10 mouse cellular contexts compared by ENCODE assay signal in the genomic region with DNA sequence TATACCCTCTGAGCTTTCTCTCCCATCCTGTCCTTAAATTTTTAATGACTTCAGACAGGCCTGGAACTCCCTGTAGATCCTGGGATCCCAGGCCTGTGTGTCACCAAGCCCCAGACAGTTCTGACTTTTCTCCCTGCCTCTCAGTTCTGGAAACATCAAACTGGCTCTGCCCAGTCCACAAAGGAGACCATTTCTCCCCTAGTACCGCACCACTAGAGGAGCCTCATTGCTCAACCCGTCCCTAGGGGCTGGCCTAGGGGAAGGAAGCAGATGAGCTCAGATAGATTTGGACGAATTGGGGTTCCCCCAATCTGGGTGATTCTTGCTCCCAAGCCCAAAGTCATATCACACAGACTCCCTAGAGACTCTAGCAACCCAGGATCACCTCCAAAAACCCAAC. TPM values are rescaled to one million over a fixed set of nuclear protein-coding genes. Genes with fewer than 3 reads are reported as not detected.
DNase-seq lines count a peak whose midpoint lies in the region; ATAC-seq and TF ChIP-seq lines count a peak whose summit lies in the region.
"Had no signal": no experiment of that assay in that cellular context is flagged by ENCODE, and none has a peak within 500 bp of the region (broad histone marks: within the 10 kb centered on the region; RNA-seq: fewer than 3 reads in every experiment).

No protein-coding gene starts in this region.

- no peak overlapping the region; the same call in 1 of the 2 replicates for H3K4me2 ChIP-seq in hindbrain, embryonic 11.5 days (replicated peaks; ENCODE audit: low read depth, low read length)
- peak overlapping the region; percentile 18; the same call in 1 of the 2 replicates for H3K4me2 ChIP-seq in CH12.LX (ENCODE audit: insufficient read depth, low read depth, poor library complexity, severe bottlenecking)
- H3K4me2 ChIP-seq in limb, embryonic 15.5 days = peak overlapping the region; percentile 60; the same call in 1 of the 2 replicates

- TF ChIP-seq RAD21 in CH12.LX (IDR thresholded peaks at IDR 0.05; ENCODE audit: low read depth, low read length) = no peak

- peak; percentile 45; the same call in 1 of the 2 replicates for TF ChIP-seq EP300 in CH12.LX (IDR thresholded peaks at IDR 0.05; ENCODE audit: low read length)

- no peak overlapping the region for H3K9ac ChIP-seq in hindbrain, embryonic 11.5 days (ENCODE audit: low read depth, low read length)
- no peak overlapping the region for H3K9ac ChIP-seq in CH12.LX (ENCODE audit: insufficient read depth, low read depth)
- no peak overlapping the region for H3K9ac ChIP-seq in limb, embryonic 15.5 days

- 6% methylated on average over 3 of the region's 3 CpGs for WGBS in hindbrain, embryonic 10.5 days
- WGBS in hindbrain, embryonic 11.5 days = 4% methylated on average over 3 of the region's 3 CpGs
- 24% methylated on average over 3 of the region's 3 CpGs for WGBS in limb, embryonic 15.5 days

- ATAC-seq in hindbrain, embryonic 11.5 days (ENCODE audit: low FRiP score) = no peak
- ATAC-seq in granulocyte monocyte progenitor cell, adult 5-6 weeks (replicated peaks; ENCODE audit: poor library complexity, severe bottlenecking) = peak; percentile 31
- no peak for ATAC-seq in limb, embryonic 15.5 days (ENCODE audit: insufficient number of reproducible peaks, low FRiP score, low TSS enrichment, low read depth)

- dilution Hi-C loops in CH12.LX (cut with MboI; ENCODE audit: extremely low pct_ligation_motif_present, extremely low pct_unique_long_range_greater_than_20kb, low sequenced_read_pairs) = no loop called here

- H3K4me1 ChIP-seq in hindbrain, embryonic 10.5 days (replicated peaks) = peaks cover 97% of the 10 kb centered on the region
- H3K4me1 ChIP-seq in hindbrain, embryonic 11.5 days (replicated peaks; ENCODE audit: control insufficient read depth, insufficient read depth, low read length) = peaks cover 44% of the 10 kb centered on the region
- peaks cover 48 to 93% of the 10 kb centered on the region in 2 experiments for H3K4me1 ChIP-seq in CH12.LX (ENCODE audit: control insufficient read depth in 1 of 2, insufficient read depth in 2 of 2)
- peaks cover 98% of the 10 kb centered on the region for H3K4me1 ChIP-seq in limb, embryonic 15.5 days

- peaks cover 6% of the 10 kb centered on the region for H3K79me2 ChIP-seq in CH12.LX (replicated peaks; ENCODE audit: control insufficient read depth, extremely low read depth, insufficient read depth, poor library complexity, severe bottlenecking)

- no peak for TF ChIP-seq CTCF in CH12.LX (conservative IDR thresholded peaks at IDR 0.05 in 1 of 2, IDR thresholded peaks at IDR 0.05 in 1 of 2; ENCODE audit: low read depth in 2 of 2, low read length in 2 of 2)

- DNase-seq in hindbrain, embryonic 10.5 days (ENCODE audit: low spot score) = no peak
- DNase-seq in hindbrain, embryonic 11.5 days (ENCODE audit: low spot score) = no peak
- DNase-seq in CH12.LX (ENCODE audit: extremely low read depth) = peak; percentile 70
- DNase-seq in layer of hippocampus, postnatal 14 days (ENCODE audit: low spot score in 2 of 2) = no peak
- no peak for DNase-seq in kidney, postnatal 36 days
- DNase-seq in embryo, embryonic 10 days (ENCODE audit: low spot score) = no peak
- DNase-seq: kidney, adult 8-10 months; thymus, adult 18-20 months had no signal

- H3K27ac ChIP-seq in hindbrain, embryonic 10.5 days = 0 out of 2 replicates have a peak overlapping the region, but pooled peaks have one; percentile 81
- no peak overlapping the region for H3K27ac ChIP-seq in hindbrain, embryonic 11.5 days (ENCODE audit: low read depth, low read length)
- no peak overlapping the region for H3K27ac ChIP-seq in CH12.LX (ENCODE audit: insufficient read depth, low read depth)
- H3K27ac ChIP-seq in limb, embryonic 15.5 days = peak overlapping the region; percentile 89

- H3K4me3 ChIP-seq in hindbrain, embryonic 10.5 days = peak overlapping the region; percentile 50; the same call in 1 of the 2 replicates
- no peak overlapping the region for H3K4me3 ChIP-seq in hindbrain, embryonic 11.5 days (ENCODE audit: low read depth, low read length)
- no peak overlapping the region for H3K4me3 ChIP-seq in CH12.LX (replicated peaks in 1 of 3; ENCODE audit: low read depth in 2 of 3, low read length in 2 of 3, poor library complexity in 1 of 3)
- no peak overlapping the region for H3K4me3 ChIP-seq in limb, embryonic 15.5 days

- peaks cover 98% of the 10 kb centered on the region for H3K27me3 ChIP-seq in hindbrain, embryonic 10.5 days (ENCODE audit: insufficient read depth, poor library complexity, severe bottlenecking)
- peaks cover 79% of the 10 kb centered on the region for H3K27me3 ChIP-seq in hindbrain, embryonic 11.5 days (ENCODE audit: control insufficient read depth, insufficient read depth, low read length)
- H3K27me3 ChIP-seq in CH12.LX (replicated peaks) = peaks cover 39% of the 10 kb centered on the region
- peaks cover 6% of the 10 kb centered on the region; the same call in 1 of the 2 replicates for H3K27me3 ChIP-seq in limb, embryonic 15.5 days

- TF ChIP-seq POLR2A in CH12.LX (IDR thresholded peaks at IDR 0.05; ENCODE audit: low read depth, low read length) = no peak

- H3K9me3 ChIP-seq in hindbrain, embryonic 10.5 days = no peaks in the 10 kb centered on the region
- no peaks in the 10 kb centered on the region for H3K9me3 ChIP-seq in hindbrain, embryonic 11.5 days (ENCODE audit: control insufficient read depth, low read length)
- H3K9me3 ChIP-seq in CH12.LX (replicated peaks; ENCODE audit: low read length) = no peaks in the 10 kb centered on the region
- no peaks in the 10 kb centered on the region for H3K9me3 ChIP-seq in limb, embryonic 15.5 days

- H3K36me3 ChIP-seq in hindbrain, embryonic 10.5 days = no peaks in the 10 kb centered on the region
- no peaks in the 10 kb centered on the region for H3K36me3 ChIP-seq in hindbrain, embryonic 11.5 days (ENCODE audit: control insufficient read depth, insufficient read depth, low read length)
- peaks cover 3 to 14% of the 10 kb centered on the region in 2 experiments for H3K36me3 ChIP-seq in CH12.LX (replicated peaks in 1 of 2; ENCODE audit: control insufficient read depth in 1 of 2, insufficient read depth in 1 of 2, low read length in 1 of 2)
- H3K36me3 ChIP-seq in limb, embryonic 15.5 days = no peaks in the 10 kb centered on the region

- in situ Hi-C loops in CH12.LX (cut with MboI; ENCODE audit: low pct_ligation_motif_present, low pct_unique_long_range_greater_than_20kb, low sequenced_read_pairs) = no loop called here

TF ChIP-seq in CH12.LX, 34 proteins besides CTCF, POLR2A, EP300 and RAD21:
- TF ChIP-seq IRF4 (IDR thresholded peaks at IDR 0.05; ENCODE audit: low read depth, low read length) (0 out of 2 replicates have a peak, but pooled peaks have one; percentile 26), SMC3 (IDR thresholded peaks at IDR 0.05; ENCODE audit: low read depth, low read length) (no peak), ETS1 (conservative IDR thresholded peaks at IDR 0.05; ENCODE audit: low read depth, low read length) (peak; percentile 66; the same call in 1 of the 2 replicates), BHLHE40 (IDR thresholded peaks at IDR 0.05; ENCODE audit: low read depth, low read length) (0 out of 2 replicates have a peak, but pooled peaks have one; percentile 44)

RNA-seq across cellular contexts. Expression of gene Gadd45b, which starts 5.4 kb away (rescaled TPM):
- 9.8 and 11.8 TPM in 2 replicates for polyA plus RNA-seq in hindbrain, embryonic 10.5 days (2016; fragmentation: Nextera tagmentation; extraction: Ambion mirVana)
- polyA plus RNA-seq in hindbrain, embryonic 11.5 days (2014; fragmentation: Nextera tagmentation; extraction: Ambion mirVana) = 13.8 and 14.6 TPM in 2 replicates
- 36.2 and 52.5 TPM in 2 replicates for total RNA-seq in CH12.LX (2012; rRNA removed)
- 19.3 and 24.4 TPM in 2 replicates for total RNA-seq in CH12.LX (2014; rRNA removed)
- 14.9 and 16.4 TPM in 2 replicates for polyA plus RNA-seq in CH12.LX (2012; ENCODE audit: insufficient read length, low read depth)
- total RNA-seq in granulocyte monocyte progenitor cell, adult 5-6 weeks (2014; fragmentation: Nextera tagmentation) = 20.1 and 21.5 TPM in 2 replicates
- total RNA-seq in granulocyte monocyte progenitor cell, adult 5-6 weeks (2017) = 25.6 and 27.6 TPM in 2 replicates
- 44.4 and 44.7 TPM in 2 replicates for polyA plus RNA-seq in limb, embryonic 15.5 days (2015; fragmentation: Nextera tagmentation; extraction: Ambion mirVana)
- 10 to 100 TPM; 14.0 to 17.6 TPM for total RNA-seq in layer of hippocampus, postnatal 14 days (2021)

RNA-seq across cellular contexts. Expression of gene Lmnb2, which starts 17.2 kb away (rescaled TPM):
- polyA plus RNA-seq in hindbrain, embryonic 10.5 days (2016; fragmentation: Nextera tagmentation; extraction: Ambion mirVana) = 65.8 and 78.4 TPM in 2 replicates
- 14.6 and 19.0 TPM in 2 replicates for polyA plus RNA-seq in hindbrain, embryonic 11.5 days (2014; fragmentation: Nextera tagmentation; extraction: Ambion mirVana)
- total RNA-seq in CH12.LX (2012; rRNA removed) (23.6 and 25.8 TPM in 2 replicates), CH12.LX (2014; rRNA removed) (22.2 and 23.7 TPM in 2 replicates)
- 20.7 and 23.6 TPM in 2 replicates for polyA plus RNA-seq in CH12.LX (2012; ENCODE audit: insufficient read length, low read depth)
- total RNA-seq in granulocyte monocyte progenitor cell, adult 5-6 weeks (2014; fragmentation: Nextera tagmentation) = 24.9 and 35.1 TPM in 2 replicates
- 56.2 and 62.8 TPM in 2 replicates for total RNA-seq in granulocyte monocyte progenitor cell, adult 5-6 weeks (2017)
- 51.6 and 58.2 TPM in 2 replicates for polyA plus RNA-seq in limb, embryonic 15.5 days (2015; fragmentation: Nextera tagmentation; extraction: Ambion mirVana)
- 10 to 100 TPM; 18.2 to 21.5 TPM for total RNA-seq in layer of hippocampus, postnatal 14 days (2021)

RNA-seq across cellular contexts. Expression of gene Timm13, which starts 34.5 kb away (rescaled TPM):
- 374 and 391 TPM in 2 replicates for polyA plus RNA-seq in hindbrain, embryonic 10.5 days (2016; fragmentation: Nextera tagmentation; extraction: Ambion mirVana)
- polyA plus RNA-seq in hindbrain, embryonic 11.5 days (2014; fragmentation: Nextera tagmentation; extraction: Ambion mirVana) = 328 and 353 TPM in 2 replicates
- total RNA-seq in CH12.LX (2012; rRNA removed) = 279 and 313 TPM in 2 replicates
- 137 and 139 TPM in 2 replicates for total RNA-seq in CH12.LX (2014; rRNA removed)
- 292 and 344 TPM in 2 replicates for polyA plus RNA-seq in CH12.LX (2012; ENCODE audit: insufficient read length, low read depth)
- 145 and 158 TPM in 2 replicates for total RNA-seq in granulocyte monocyte progenitor cell, adult 5-6 weeks (2014; fragmentation: Nextera tagmentation)
- 38.2 and 50.4 TPM in 2 replicates for total RNA-seq in granulocyte monocyte progenitor cell, adult 5-6 weeks (2017)
- polyA plus RNA-seq in limb, embryonic 15.5 days (2015; fragmentation: Nextera tagmentation; extraction: Ambion mirVana) = 312 and 329 TPM in 2 replicates
- 100 to 1,000 TPM; 161 to 172 TPM for total RNA-seq in layer of hippocampus, postnatal 14 days (2021)

Comparison
In these comparisons a context has a peak if more than half of its experiments do, and no peak if none do; other contexts are left out.
1. H3K27ac ChIP-seq: peak in hindbrain, embryonic 10.5 days (single experiment) and limb, embryonic 15.5 days (single experiment); none in hindbrain, embryonic 11.5 days (single experiment) and CH12.LX (single experiment).